Mouse (Mus musculus) liver, adult 2 months (tissue): ENCODE measurements around the gene Svs5. TPM values are rescaled to one million over a fixed set of nuclear protein-coding genes. Genes with fewer than 3 reads are reported as not detected.
"Not testable (repeated sequence)": the region's sequence is repeated elsewhere in the genome, so short reads cannot be mapped to it uniquely, and the experiment has no call there.

Experiments
- DNase-seq: peaks from one replicate; pipeline ENCODE4 v3.0.0-alpha.2; 2011; ENCODE audit warnings: low read depth, low spot score; ENCODE audit errors: extremely low read depth
- H3K27ac ChIP-seq: fragments of 200-500 bp; replicated peaks from 2 replicates; pipeline ENCODE4 v1.5.1; 2012; ENCODE audit warnings: low read depth, mild to moderate bottlenecking, control low read depth, inconsistent platforms, low read length; ENCODE audit not compliant: insufficient read depth
- H3K27me3 ChIP-seq: fragments of 200-500 bp; 2 replicates; pipeline ENCODE4 v1.6.1; 2012; ENCODE audit warnings: mild to moderate bottlenecking, moderate library complexity, low read length, inconsistent platforms; ENCODE audit not compliant: control insufficient read depth, insufficient read depth
- H3K36me3 ChIP-seq: fragments of 200-500 bp; 2 replicates; pipeline ENCODE4 v1.6.1; 2012; ENCODE audit warnings: low read length, inconsistent platforms; ENCODE audit not compliant: control insufficient read depth, insufficient read depth
- H3K4me1 ChIP-seq: fragments of 200-500 bp; 2 replicates; pipeline ENCODE4 v1.6.1; 2011; ENCODE audit warnings: low read length; ENCODE audit not compliant: control insufficient read depth, insufficient read depth
- H3K4me3 ChIP-seq: fragments of 200-500 bp; 2 replicates; pipeline ENCODE4 v1.5.1; 2011; ENCODE audit warnings: low read depth, mild to moderate bottlenecking, control low read depth, low read length, moderate library complexity; ENCODE audit not compliant: insufficient read depth
- H3K79me2 ChIP-seq: fragments of 200-500 bp; 2 replicates; pipeline ENCODE4 v1.6.1; 2012; ENCODE audit warnings: inconsistent platforms, mild to moderate bottlenecking, low read length, moderate library complexity; ENCODE audit not compliant: control insufficient read depth, insufficient read depth
- H3K9ac ChIP-seq: fragments of 200-500 bp; 2 replicates; pipeline ENCODE4 v1.6.1; 2012; ENCODE audit warnings: low read depth, mild to moderate bottlenecking, control low read depth, inconsistent platforms, low read length
- CTCF ChIP-seq: fragments of 200-500 bp; IDR thresholded peaks from 2 replicates; pipeline ENCODE4 v1.5.1; 2011; ENCODE audit warnings: low read depth, low read length, control low read depth
- POLR2A ChIP-seq: fragments of 200-500 bp; IDR thresholded peaks from 2 replicates; pipeline ENCODE4 v1.6.1; 2011; ENCODE audit warnings: low read length, control low read depth; ENCODE audit not compliant: insufficient read depth; ENCODE audit errors: extremely low read depth
- WGBS: fragments of 180-500 bp; shearing (Covaris S2); methylation state at CpG from one replicate; pipeline ENCODE4 v1.1.7; 2018; 5-methylcytosine and 5-hydroxymethylcytosine counted together
- polyA plus RNA-seq: library from polyadenylated mRNA; depleted of rRNA; stranded (reverse); fragments of >200 nt; gene quantifications from 2 replicates; pipeline ENCODE4 v1.2.3, GENCODE M21; 2012; rRNA removed
- total RNA-seq: library from RNA; depleted of rRNA; stranded (reverse); fragments of >200 nt; gene quantifications from 2 replicates; pipeline ENCODE4 v1.2.3, GENCODE M21; 2014; rRNA removed

The Svs5 gene
- not detected in 2 replicates for total RNA-seq
- polyA plus RNA-seq: not detected in 2 replicates

DNA sequence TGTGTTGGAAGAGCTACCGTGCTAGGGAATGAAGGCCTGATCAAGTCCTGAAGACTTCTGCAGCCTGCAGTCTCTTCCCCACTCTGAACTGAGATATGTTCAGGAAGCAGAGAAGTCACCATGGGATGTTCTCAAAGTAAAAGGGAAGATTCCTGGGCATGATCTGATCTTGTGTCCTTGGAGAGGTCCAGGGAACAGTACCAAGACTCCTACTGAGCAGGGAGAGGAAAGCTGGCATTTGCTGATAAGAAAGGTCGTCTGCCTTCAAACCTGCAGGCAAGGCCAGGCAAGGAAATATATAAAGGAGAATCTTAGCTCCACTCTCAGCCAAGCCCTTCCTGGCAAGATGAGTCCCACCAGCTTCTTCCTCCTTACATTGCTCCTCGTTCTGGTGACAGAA, at the start of gene Svs5:
Gene Svs5, plus strand, starts transcription at position 301 of the 400 bp plus-strand sequence.
- not testable (repeated sequence) for H3K27ac ChIP-seq, DNase-seq, H3K4me1 ChIP-seq, H3K27me3 ChIP-seq, H3K9ac ChIP-seq, H3K36me3 ChIP-seq, H3K79me2 ChIP-seq, H3K4me3 ChIP-seq
- 67% methylated on average over 3 of the region's 3 CpGs for WGBS

DNA sequence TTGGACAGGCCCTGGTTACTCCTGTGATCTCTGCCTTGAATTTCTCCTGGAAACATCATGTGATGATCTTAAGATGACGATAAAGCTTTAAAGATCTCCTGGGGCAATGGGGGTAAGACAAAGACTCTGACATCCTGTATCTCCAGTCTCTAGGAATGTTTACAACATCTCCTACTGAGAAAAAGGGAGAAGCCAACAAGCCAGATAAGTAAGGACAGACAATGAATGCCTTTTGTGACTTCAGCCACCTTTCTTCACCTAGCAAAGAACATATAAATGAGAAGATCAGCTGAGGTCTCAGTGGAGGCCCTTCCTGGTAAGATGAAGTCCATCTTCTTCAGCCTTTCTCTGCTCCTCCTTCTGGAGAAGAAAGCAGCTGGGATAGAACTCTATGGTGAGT, 43.6 kb upstream of the Svs5 start, which contains the start of gene Svs3a:
Gene Svs3a, plus strand, starts transcription at position 301 of the 400 bp plus-strand sequence.
- whole genome bisulfite sequencing: 74% methylated on average over 1 of the region's 1 CpGs

DNA sequence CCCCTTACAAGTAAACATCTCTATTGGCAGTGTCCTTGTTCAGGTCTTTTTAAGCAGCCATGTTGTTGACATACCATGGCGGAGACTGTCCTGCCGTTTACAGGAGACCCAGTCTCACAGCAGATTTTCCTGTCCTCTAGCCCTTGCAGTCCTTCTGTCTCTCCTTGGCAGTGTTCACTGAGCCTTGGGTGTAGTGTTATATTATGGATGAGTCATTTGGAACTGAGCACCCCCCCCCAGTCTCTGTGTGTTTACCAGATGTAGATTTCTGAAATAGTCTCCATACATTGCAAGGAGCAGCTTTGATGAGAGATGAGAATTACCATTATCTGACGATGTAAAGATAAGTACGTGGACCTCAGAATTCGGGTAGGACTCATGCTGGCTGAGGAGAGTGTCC, 19.9 kb upstream of the Svs5 start:
- Histone ChIP-seq H3K9ac (no peak overlapping the region), H3K27me3 (no peaks in the 10 kb centered on the region), H3K4me3 (no peak overlapping the region), H3K27ac (no peak overlapping the region), H3K4me1 (no peaks in the 10 kb centered on the region), H3K79me2 (no peaks in the 10 kb centered on the region), H3K36me3 (no peaks in the 10 kb centered on the region)
- DNase-seq: no peak
- TF ChIP-seq POLR2A (no peak), CTCF (no peak)
- 87% methylated on average over 5 of the region's 5 CpGs for WGBS

More for the DNA sequence above, 43.6 kb upstream of the Svs5 start, which contains the start of gene Svs3a:
- not testable (repeated sequence) for H3K4me1 ChIP-seq, H3K27me3 ChIP-seq, H3K27ac ChIP-seq, H3K36me3 ChIP-seq, H3K9ac ChIP-seq, DNase-seq, H3K4me3 ChIP-seq, H3K79me2 ChIP-seq

DNA sequence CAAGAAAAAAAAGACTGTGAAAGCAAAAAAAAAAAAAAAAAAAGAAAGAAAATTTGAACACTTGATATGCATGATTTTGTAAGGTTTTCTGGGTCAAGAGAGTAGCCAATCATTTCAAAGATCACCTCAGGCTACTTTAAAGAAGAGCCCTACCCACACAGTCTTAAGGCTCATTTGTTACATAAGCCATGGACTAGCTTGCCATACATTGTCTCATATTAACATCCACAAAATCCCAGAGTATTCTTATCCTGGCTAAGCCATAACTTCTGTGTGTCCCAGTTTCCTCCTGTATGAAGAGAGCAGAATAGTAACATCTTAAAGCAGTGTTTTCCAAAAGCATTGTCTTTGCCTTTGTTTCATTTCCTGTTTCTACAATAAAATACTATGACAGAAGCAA, 17.1 kb upstream of the Svs5 start:
- not testable (repeated sequence) for H3K4me1 ChIP-seq, H3K4me3 ChIP-seq, H3K27me3 ChIP-seq, DNase-seq, H3K36me3 ChIP-seq, H3K27ac ChIP-seq, H3K79me2 ChIP-seq, H3K9ac ChIP-seq

DNA sequence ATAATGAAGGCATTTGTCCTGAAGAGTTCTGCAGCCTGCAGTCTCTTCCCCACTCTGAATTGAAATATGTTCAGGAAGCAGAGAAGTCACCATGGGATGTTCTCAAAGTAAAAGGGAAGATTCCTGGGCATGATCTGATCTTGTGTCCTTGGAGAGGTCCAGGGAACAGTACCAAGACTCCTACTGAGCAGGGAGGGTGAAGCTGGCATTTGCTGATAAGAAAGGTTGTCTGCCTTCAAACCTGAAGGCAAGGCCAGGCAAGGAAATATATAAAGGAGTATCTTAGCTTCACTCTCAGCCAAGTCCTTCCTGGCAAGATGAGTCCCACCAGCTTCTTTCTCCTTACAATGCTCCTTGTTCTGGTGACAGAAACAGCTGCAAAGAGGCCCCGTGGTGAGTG, 16.1 kb upstream of the Svs5 start, which contains the start of gene Svs6:
Gene Svs6, plus strand, starts transcription at position 301 of the 400 bp plus-strand sequence.
- WGBS: 70% methylated on average over 1 of the region's 1 CpGs
- not testable (repeated sequence) for DNase-seq, H3K27ac ChIP-seq, H3K79me2 ChIP-seq, H3K9ac ChIP-seq, H3K27me3 ChIP-seq, H3K36me3 ChIP-seq, H3K4me3 ChIP-seq, H3K4me1 ChIP-seq

DNA sequence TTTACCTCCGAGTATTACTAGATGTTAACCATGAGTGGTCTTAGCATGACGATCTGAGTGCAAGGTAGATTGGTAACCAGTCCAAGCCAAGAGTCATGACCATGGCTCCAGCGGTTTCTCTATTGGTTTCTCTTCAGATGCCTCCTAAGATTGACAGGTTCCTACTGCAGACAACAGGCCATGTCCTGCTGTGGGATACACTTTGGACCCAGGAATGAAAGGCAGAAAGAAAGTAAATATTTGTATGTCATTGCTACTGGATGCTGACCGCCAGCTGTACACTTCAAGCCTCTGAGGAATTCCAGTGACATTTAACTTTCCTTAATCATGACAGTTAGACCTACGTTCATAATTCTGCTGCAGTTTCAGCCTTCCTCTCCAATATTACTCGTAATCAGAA, 11.6 kb upstream of the Svs5 start:
- no peak overlapping the region for H3K27ac ChIP-seq

More for the DNA sequence above, 11.6 kb upstream of the Svs5 start:
- 42% methylated on average over 6 of the region's 6 CpGs for WGBS
- no peaks in the 10 kb centered on the region for H3K27me3 ChIP-seq
- no peak for TF ChIP-seq POLR2A
- TF ChIP-seq CTCF: no peak
- DNase-seq: peak; percentile 72
- H3K36me3 ChIP-seq: no peaks in the 10 kb centered on the region
- no peaks in the 10 kb centered on the region for H3K79me2 ChIP-seq
- no peak overlapping the region for H3K9ac ChIP-seq
- H3K4me3 ChIP-seq: no peak overlapping the region
- peaks cover 2% of the 10 kb centered on the region; the same call in 1 of the 2 replicates for H3K4me1 ChIP-seq
